Comparison of ENCODE assay signal across 25 mouse cellular contexts in the genomic region with DNA sequence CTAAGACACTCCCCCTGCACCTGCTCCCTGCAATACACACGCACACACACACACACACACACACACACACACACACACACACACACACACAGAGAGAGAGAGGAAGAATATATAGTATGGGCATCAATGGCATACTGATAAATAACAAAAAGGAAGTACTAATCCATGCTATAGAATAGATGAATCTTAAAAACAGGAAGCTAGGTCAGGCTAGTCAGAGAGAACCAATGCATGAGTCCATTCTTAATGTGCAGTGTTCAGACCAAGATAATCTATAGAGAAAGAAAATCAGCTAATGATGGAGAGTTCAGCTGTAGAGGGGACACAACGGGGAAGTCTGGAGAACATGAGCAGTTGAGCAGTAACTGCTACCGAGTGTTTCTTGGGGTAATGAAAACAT. TPM values are rescaled to one million over a fixed set of nuclear protein-coding genes. Genes with fewer than 3 reads are reported as not detected.
"Had no signal": no experiment of that assay in that cellular context is flagged by ENCODE, and none has a peak within 500 bp of the region (broad histone marks: within the 10 kb centered on the region; RNA-seq: fewer than 3 reads in every experiment).

No protein-coding gene starts in this region.

- H3K27ac ChIP-seq: limb, embryonic 12.5 days; limb, embryonic 15.5 days; liver, embryonic 14.5 days; lung, embryonic 15.5 days; midbrain, embryonic 12.5 days; midbrain, embryonic 15.5 days; neural tube, embryonic 13.5 days; stomach, postnatal 0 days had no signal

- DNase-seq: kidney, adult 2 months; kidney, postnatal 10 days; kidney, postnatal 36 days; left cerebral cortex, postnatal 4 days; lung, adult 18-20 months; lung, postnatal 10 days; lung, postnatal 36 days; thymus, adult 2 months; thymus, postnatal 14 days had no signal

- H3K9me3 ChIP-seq: limb, embryonic 12.5 days; limb, embryonic 15.5 days; lung, embryonic 15.5 days; midbrain, embryonic 12.5 days; midbrain, embryonic 15.5 days; neural tube, embryonic 13.5 days had no signal

- H3K4me2 ChIP-seq: limb, embryonic 12.5 days; limb, embryonic 15.5 days; liver, embryonic 11.5 days; lung, embryonic 15.5 days; midbrain, embryonic 12.5 days; midbrain, embryonic 15.5 days; neural tube, embryonic 13.5 days had no signal

- H3K36me3 ChIP-seq: limb, embryonic 12.5 days; limb, embryonic 15.5 days; lung, embryonic 15.5 days; midbrain, embryonic 12.5 days; midbrain, embryonic 15.5 days; neural tube, embryonic 13.5 days had no signal

- H3K27me3 ChIP-seq: lung, embryonic 15.5 days; midbrain, embryonic 12.5 days; midbrain, embryonic 15.5 days; neural tube, embryonic 13.5 days had no signal

- H3K4me1 ChIP-seq: limb, embryonic 12.5 days; limb, embryonic 15.5 days; lung, embryonic 15.5 days; midbrain, embryonic 12.5 days; midbrain, embryonic 15.5 days; neural tube, embryonic 13.5 days had no signal

- H3K9ac ChIP-seq: limb, embryonic 12.5 days; limb, embryonic 15.5 days; liver, embryonic 14.5 days; lung, embryonic 15.5 days; midbrain, embryonic 12.5 days; midbrain, embryonic 15.5 days; neural tube, embryonic 13.5 days had no signal

- ATAC-seq: intestine, postnatal 0 days; midbrain, embryonic 15.5 days had no signal

- H3K4me3 ChIP-seq: limb, embryonic 12.5 days; limb, embryonic 15.5 days; lung, embryonic 15.5 days; midbrain, embryonic 12.5 days; midbrain, embryonic 15.5 days; neural tube, embryonic 13.5 days had no signal

RNA-seq across cellular contexts. Expression of gene Il5ra, which starts 9.5 kb away (rescaled TPM):
- total RNA-seq: layer of hippocampus, adult 18-20 months; layer of hippocampus, postnatal 14 days; left cerebral cortex, adult 8-10 months; left cerebral cortex, postnatal 14 days; left cerebral cortex, postnatal 4 days had no signal
- polyA plus RNA-seq: intestine, postnatal 0 days; kidney, embryonic 14.5 days; limb, embryonic 12.5 days; midbrain, embryonic 12.5 days; midbrain, embryonic 15.5 days; neural tube, embryonic 13.5 days; stomach, embryonic 14.5 days; stomach, postnatal 0 days had no signal
